Mouse (Mus musculus): ENCODE measurements around the gene Shank3. TPM values are rescaled to one million over a fixed set of nuclear protein-coding genes. Genes with fewer than 3 reads are reported as not detected.

Gene Shank3
- polyA plus RNA-seq (2015; fragmentation: Nextera tagmentation; extraction: Ambion mirVana): 0.40 and 0.82 TPM in 2 replicates

GRCm38 (mm10) chr15:89498961-89499688 lies at the start of gene Shank3:
Gene Shank3, plus strand, starts transcription at chr15:89499623.

GRCm38 (mm10) chr15:89453865-89454478 lies 45.5 kb upstream of the Shank3 start, which contains the start of gene Mapk8ip2:
Gene Mapk8ip2, plus strand, starts transcription at chr15:89453913.

GRCm38 (mm10) chr15:89477091-89477491 lies 22.3 kb upstream of the Shank3 start, which contains the start of gene Arsa:
Gene Arsa, minus strand, starts transcription at chr15:89477425.

GRCm38 (mm10) chr15:89568114-89568513 lies 68.7 kb downstream of the Shank3 start, which contains the start of gene Acr:
Gene Acr, plus strand, starts transcription at chr15:89568326.

GRCm38 (mm10) chr15:89591723-89592455 lies 92.5 kb downstream of the Shank3 start, which contains the start of gene Rabl2:
Gene Rabl2, minus strand, starts transcription at chr15:89591923.

Other genes with a start within 250 kb of the Shank3 start
- 23.1 and 26.3 TPM in 2 replicates for gene Sbf1, start 184.3 kb upstream of the Shank3 start, polyA plus RNA-seq (2015; fragmentation: Nextera tagmentation; extraction: Ambion mirVana)
- gene Adm2, start 176.9 kb upstream of the Shank3 start, polyA plus RNA-seq (2015; fragmentation: Nextera tagmentation; extraction: Ambion mirVana): not detected in 2 replicates
- not detected in 2 replicates for gene Miox, start 165.2 kb upstream of the Shank3 start, polyA plus RNA-seq (2015; fragmentation: Nextera tagmentation; extraction: Ambion mirVana)
- 27.3 and 34.7 TPM in 2 replicates for gene Lmf2, start 144.0 kb upstream of the Shank3 start, polyA plus RNA-seq (2015; fragmentation: Nextera tagmentation; extraction: Ambion mirVana)
- 58.0 and 70.8 TPM in 2 replicates for gene Ncaph2, start 143.9 kb upstream of the Shank3 start, polyA plus RNA-seq (2015; fragmentation: Nextera tagmentation; extraction: Ambion mirVana)
- 6.5 and 7.5 TPM in 2 replicates for gene Sco2, start 125.8 kb upstream of the Shank3 start, polyA plus RNA-seq (2015; fragmentation: Nextera tagmentation; extraction: Ambion mirVana)
- 0.96 and 1.4 TPM in 2 replicates for gene Tymp, start 122.6 kb upstream of the Shank3 start, polyA plus RNA-seq (2015; fragmentation: Nextera tagmentation; extraction: Ambion mirVana)
- gene Odf3b, start 120.3 kb upstream of the Shank3 start, polyA plus RNA-seq (2015; fragmentation: Nextera tagmentation; extraction: Ambion mirVana): 0.61 and 1.2 TPM in 2 replicates
- gene Klhdc7b, start 114.7 kb upstream of the Shank3 start, polyA plus RNA-seq (2015; fragmentation: Nextera tagmentation; extraction: Ambion mirVana): not detected in 2 replicates
- gene Syce3, start 89.1 kb upstream of the Shank3 start, polyA plus RNA-seq (2015; fragmentation: Nextera tagmentation; extraction: Ambion mirVana): not detected in 2 replicates
- 150 and 169 TPM in 2 replicates for gene Cpt1b, start 73.8 kb upstream of the Shank3 start, polyA plus RNA-seq (2015; fragmentation: Nextera tagmentation; extraction: Ambion mirVana)
- gene C730034F03Rik, start 70.0 kb upstream of the Shank3 start, polyA plus RNA-seq (2015; fragmentation: Nextera tagmentation; extraction: Ambion mirVana): 1.7 and 2.0 TPM in 2 replicates
- 0.17 and 0.41 TPM in 2 replicates for gene Gm44502, start 69.9 kb upstream of the Shank3 start, polyA plus RNA-seq (2015; fragmentation: Nextera tagmentation; extraction: Ambion mirVana)
- 71.2 and 83.3 TPM in 2 replicates for gene Chkb, start 69.7 kb upstream of the Shank3 start, polyA plus RNA-seq (2015; fragmentation: Nextera tagmentation; extraction: Ambion mirVana)
- 0.14 and 0.15 TPM in 2 replicates for gene Mapk8ip2, start 45.7 kb upstream of the Shank3 start, polyA plus RNA-seq (2015; fragmentation: Nextera tagmentation; extraction: Ambion mirVana)
- 12.0 and 13.8 TPM in 2 replicates for gene Arsa, start 22.2 kb upstream of the Shank3 start, polyA plus RNA-seq (2015; fragmentation: Nextera tagmentation; extraction: Ambion mirVana)
- gene Acr, start 68.7 kb downstream of the Shank3 start, polyA plus RNA-seq (2015; fragmentation: Nextera tagmentation; extraction: Ambion mirVana): 0.14 TPM in 1 of 2 replicates, not detected in the other
- gene Rabl2, start 92.3 kb downstream of the Shank3 start, polyA plus RNA-seq (2015; fragmentation: Nextera tagmentation; extraction: Ambion mirVana): 10.2 and 10.9 TPM in 2 replicates

Data from skeletal muscle tissue, postnatal 0 days (tissue).